Mouse (Mus musculus) liver, embryonic 13.5 days (tissue): Measurements from ENCODE around the gene Kif1c. TPM values are rescaled to one million over a fixed set of nuclear protein-coding genes. Genes with fewer than 3 reads are reported as not detected.

Experiments
- ATAC-seq: fragments of 200-750 bp; cut with Nextera tagmentation; 2 replicates; pipeline ENCODE4 v1.8.0; 2017; ENCODE audit warnings: low read depth, mild to moderate bottlenecking, moderate number of reproducible peaks, moderate library complexity
- DNase-seq: peaks from one replicate; pipeline ENCODE4 v3.0.0; 2022
- H3K27ac ChIP-seq: fragments of 300-500 bp; sonication (generic); 2 replicates; pipeline ENCODE4 v1.5.1; 2015; ENCODE audit warnings: moderate library complexity, mild to moderate bottlenecking, inconsistent platforms
- H3K27me3 ChIP-seq: fragments of 300-500 bp; sonication (generic); 2 replicates; pipeline ENCODE4 v1.6.1; 2015; ENCODE audit warnings: mild to moderate bottlenecking, inconsistent platforms
- H3K36me3 ChIP-seq: fragments of 300-500 bp; sonication (generic); 2 replicates; pipeline ENCODE4 v1.6.1; 2015; ENCODE audit warnings: mild to moderate bottlenecking, inconsistent platforms
- H3K4me1 ChIP-seq: fragments of 300-500 bp; sonication (generic); replicated peaks from 2 replicates; pipeline ENCODE4 v1.6.1; 2015; ENCODE audit warnings: inconsistent platforms
- H3K4me2 ChIP-seq: fragments of 300-500 bp; sonication (generic); 2 replicates; pipeline ENCODE4 v1.6.1; 2015; ENCODE audit warnings: inconsistent platforms, mild to moderate bottlenecking, moderate library complexity
- H3K4me3 ChIP-seq: fragments of 300-500 bp; sonication (generic); replicated peaks from 2 replicates; pipeline ENCODE4 v1.5.1; 2015; ENCODE audit warnings: mild to moderate bottlenecking, inconsistent platforms
- H3K9ac ChIP-seq: fragments of 300-500 bp; sonication (generic); 2 replicates; pipeline ENCODE4 v1.6.1; 2015; ENCODE audit warnings: mild to moderate bottlenecking, inconsistent platforms
- H3K9me3 ChIP-seq: fragments of 300-500 bp; sonication (generic); replicated peaks from 2 replicates; pipeline ENCODE4 v1.6.1; 2016; ENCODE audit warnings: inconsistent platforms
- WGBS: fragments of 180-500 bp; shearing (Covaris S2); methylation state at CpG from one replicate; pipeline ENCODE4 v1.1.7; 2015; ENCODE audit not compliant: insufficient replicate concordance; 5-methylcytosine and 5-hydroxymethylcytosine counted together
- polyA plus RNA-seq: library from polyadenylated mRNA; unstranded; fragments of >200 nt; fragmentation: Nextera tagmentation; extraction: Ambion mirVana; gene quantifications from 2 replicates; pipeline ENCODE4 v1.2.1, GENCODE M21; 2015

The Kif1c gene
- polyA plus RNA-seq, 1 experiment from 2014 or later = 0.73 TPM

- DNase-seq = no peak
- Histone ChIP-seq H3K4me2 (peak within 1 kb of the TSS; percentile 96), H3K27ac (peak within 1 kb of the TSS; percentile 99), H3K9ac (peak within 1 kb of the TSS; percentile 99), H3K4me1 (peaks cover 50% of the 10 kb centered on the region), H3K27me3 (no peaks in the 10 kb centered on the region), H3K4me3 (peak within 1 kb of the TSS; percentile 100), H3K9me3 (no peaks in the 10 kb centered on the region), H3K36me3 (peaks cover 25% of the 10 kb centered on the region)
- 16% methylated on average over 3 of the region's 3 CpGs for WGBS
- no peak for ATAC-seq
These were observed 43.4 kb upstream of the Kif1c start, which contains the start of gene Eno3 for GRCm38 (mm10) chr11:70656964-70657363. Eno3 (plus strand) TSS chr11:70657202.

GRCm38 (mm10) chr11:70657573-70657972 lies 42.8 kb upstream of the Kif1c start:
- Histone ChIP-seq H3K27me3 (no peaks in the 10 kb centered on the region), H3K4me3 (no peak overlapping the region), H3K27ac (peak overlapping the region; percentile 99), H3K4me2 (0 out of 2 replicates have a peak overlapping the region, but pooled peaks have one; percentile 96), H3K9ac (no peak overlapping the region), H3K9me3 (no peaks in the 10 kb centered on the region), H3K4me1 (peaks cover 44% of the 10 kb centered on the region), H3K36me3 (peaks cover 25% of the 10 kb centered on the region)
- WGBS = 48% methylated on average over 6 of the region's 6 CpGs
- DNase-seq (no peak), ATAC-seq (no peak)

GRCm38 (mm10) chr11:70657991-70658390 lies 42.4 kb upstream of the Kif1c start:
- Histone ChIP-seq H3K27ac (peak overlapping the region; percentile 99), H3K27me3 (no peaks in the 10 kb centered on the region), H3K9ac (no peak overlapping the region), H3K4me2 (no peak overlapping the region), H3K9me3 (no peaks in the 10 kb centered on the region), H3K36me3 (peaks cover 25% of the 10 kb centered on the region), H3K4me3 (no peak overlapping the region), H3K4me1 (peaks cover 39% of the 10 kb centered on the region)
- DNase-seq = no peak
- 70% methylated on average over 9 of the region's 9 CpGs for WGBS
- no peak for ATAC-seq

GRCm38 (mm10) chr11:70658521-70658920 lies 41.8 kb upstream of the Kif1c start:
- ATAC-seq (no peak), DNase-seq (no peak)
- H3K4me3 ChIP-seq = no peak overlapping the region
- 74% methylated on average over 5 of the region's 5 CpGs for WGBS
- peaks cover 28% of the 10 kb centered on the region for H3K36me3 ChIP-seq
- H3K27ac ChIP-seq = no peak overlapping the region
- no peak overlapping the region for H3K4me2 ChIP-seq
- H3K9me3 ChIP-seq = no peaks in the 10 kb centered on the region
- no peak overlapping the region for H3K9ac ChIP-seq
- H3K27me3 ChIP-seq = no peaks in the 10 kb centered on the region
- H3K4me1 ChIP-seq = peaks cover 34% of the 10 kb centered on the region

- Histone ChIP-seq H3K9me3 (no peaks in the 10 kb centered on the region), H3K36me3 (peaks cover 32% of the 10 kb centered on the region), H3K27ac (no peak overlapping the region), H3K9ac (no peak overlapping the region), H3K27me3 (no peaks in the 10 kb centered on the region), H3K4me2 (no peak overlapping the region), H3K4me1 (peaks cover 34% of the 10 kb centered on the region), H3K4me3 (no peak overlapping the region)
- ATAC-seq (no peak), DNase-seq (no peak)
- WGBS = 73% methylated on average over 8 of the region's 8 CpGs
These were observed 41.4 kb upstream of the Kif1c start for GRCm38 (mm10) chr11:70658942-70659341.

- H3K27me3 ChIP-seq = no peaks in the 10 kb centered on the region
- peaks cover 45% of the 10 kb centered on the region for H3K36me3 ChIP-seq
- DNase-seq = no peak
- H3K9ac ChIP-seq = no peak overlapping the region
- no peak for ATAC-seq
- WGBS = 82% methylated on average over 8 of the region's 8 CpGs
- H3K4me3 ChIP-seq = no peak overlapping the region
- H3K4me1 ChIP-seq = peaks cover 28% of the 10 kb centered on the region
- H3K9me3 ChIP-seq = no peaks in the 10 kb centered on the region
- H3K4me2 ChIP-seq = no peak overlapping the region
- no peak overlapping the region; the same call in 1 of the 2 replicates for H3K27ac ChIP-seq
These were observed 39.8 kb upstream of the Kif1c start for GRCm38 (mm10) chr11:70660571-70660970.

GRCm38 (mm10) chr11:70663101-70663500 lies 37.2 kb upstream of the Kif1c start:
- H3K9ac ChIP-seq = no peak overlapping the region
- H3K4me3 ChIP-seq = no peak overlapping the region
- H3K4me1 ChIP-seq = peaks cover 24% of the 10 kb centered on the region
- no peak overlapping the region for H3K4me2 ChIP-seq
- no peak for DNase-seq
- H3K27ac ChIP-seq = no peak overlapping the region
- peaks cover 52% of the 10 kb centered on the region for H3K36me3 ChIP-seq
- H3K9me3 ChIP-seq = no peaks in the 10 kb centered on the region
- no peak for ATAC-seq
- 92% methylated on average over 8 of the region's 8 CpGs for WGBS
- no peaks in the 10 kb centered on the region for H3K27me3 ChIP-seq

- no peak overlapping the region for H3K4me3 ChIP-seq
- H3K36me3 ChIP-seq = peaks cover 52% of the 10 kb centered on the region
- ATAC-seq (no peak), DNase-seq (no peak)
- no peak overlapping the region for H3K4me2 ChIP-seq
- H3K27ac ChIP-seq = no peak overlapping the region
- no peaks in the 10 kb centered on the region for H3K9me3 ChIP-seq
- H3K9ac ChIP-seq = no peak overlapping the region
- H3K27me3 ChIP-seq = no peaks in the 10 kb centered on the region
- 85% methylated on average over 6 of the region's 6 CpGs for WGBS
- peaks cover 23% of the 10 kb centered on the region for H3K4me1 ChIP-seq
These were observed 36.4 kb upstream of the Kif1c start for GRCm38 (mm10) chr11:70663957-70664356.

- no peak overlapping the region for H3K4me3 ChIP-seq
- no peak overlapping the region for H3K9ac ChIP-seq
- WGBS = 87% methylated on average over 9 of the region's 9 CpGs
- no peaks in the 10 kb centered on the region for H3K9me3 ChIP-seq
- no peak for DNase-seq
- ATAC-seq = no peak
- no peaks in the 10 kb centered on the region for H3K27me3 ChIP-seq
- no peak overlapping the region for H3K27ac ChIP-seq
- no peak overlapping the region for H3K4me2 ChIP-seq
- H3K4me1 ChIP-seq = peaks cover 26% of the 10 kb centered on the region
- H3K36me3 ChIP-seq = peaks cover 52% of the 10 kb centered on the region
These were observed 35.6 kb upstream of the Kif1c start for GRCm38 (mm10) chr11:70664741-70665140.

- ATAC-seq = no peak
- WGBS = 86% methylated on average over 8 of the region's 8 CpGs
- H3K4me2 ChIP-seq = no peak overlapping the region
These were observed 33.7 kb upstream of the Kif1c start for GRCm38 (mm10) chr11:70666687-70667086.

GRCm38 (mm10) chr11:70667271-70668150 lies 32.8 kb upstream of the Kif1c start:
- Histone ChIP-seq H3K27me3 (no peaks in the 10 kb centered on the region), H3K9me3 (no peaks in the 10 kb centered on the region), H3K9ac (peak overlapping the region; percentile 75), H3K27ac (peak overlapping the region; percentile 92), H3K4me2 (peak overlapping the region; percentile 78), H3K36me3 (peaks cover 44% of the 10 kb centered on the region), H3K4me3 (peak overlapping the region; percentile 79), H3K4me1 (peaks cover 46% of the 10 kb centered on the region)
- DNase-seq (no peak), ATAC-seq (no peak)
- 62% methylated on average over 14 of the region's 14 CpGs for WGBS

More at GRCm38 (mm10) chr11:70666687-70667086, 33.7 kb upstream of the Kif1c start:
- DNase-seq = no peak
- peaks cover 50% of the 10 kb centered on the region for H3K36me3 ChIP-seq
- no peak overlapping the region for H3K27ac ChIP-seq
- H3K4me1 ChIP-seq = peaks cover 44% of the 10 kb centered on the region
- H3K9me3 ChIP-seq = no peaks in the 10 kb centered on the region
- no peaks in the 10 kb centered on the region for H3K27me3 ChIP-seq
- H3K9ac ChIP-seq = no peak overlapping the region
- no peak overlapping the region for H3K4me3 ChIP-seq
